Mouse (Mus musculus) kidney, postnatal 14 days (tissue): ENCODE measurements at regions not wholly inside any gene's neighbourhood (a gene's known extent, or its start where the extent isn't known, plus 50 kb on each side); places are given as distances from the start of the nearest gene placed in this dataset.
A peak's percentile ranks its signal among the peaks of the same experiment; 100 is the strongest.

Experiments
- DNase-seq: peaks from one replicate; pipeline ENCODE4 v3.0.0; 2022; ENCODE audit warnings: mixed read lengths

DNA sequence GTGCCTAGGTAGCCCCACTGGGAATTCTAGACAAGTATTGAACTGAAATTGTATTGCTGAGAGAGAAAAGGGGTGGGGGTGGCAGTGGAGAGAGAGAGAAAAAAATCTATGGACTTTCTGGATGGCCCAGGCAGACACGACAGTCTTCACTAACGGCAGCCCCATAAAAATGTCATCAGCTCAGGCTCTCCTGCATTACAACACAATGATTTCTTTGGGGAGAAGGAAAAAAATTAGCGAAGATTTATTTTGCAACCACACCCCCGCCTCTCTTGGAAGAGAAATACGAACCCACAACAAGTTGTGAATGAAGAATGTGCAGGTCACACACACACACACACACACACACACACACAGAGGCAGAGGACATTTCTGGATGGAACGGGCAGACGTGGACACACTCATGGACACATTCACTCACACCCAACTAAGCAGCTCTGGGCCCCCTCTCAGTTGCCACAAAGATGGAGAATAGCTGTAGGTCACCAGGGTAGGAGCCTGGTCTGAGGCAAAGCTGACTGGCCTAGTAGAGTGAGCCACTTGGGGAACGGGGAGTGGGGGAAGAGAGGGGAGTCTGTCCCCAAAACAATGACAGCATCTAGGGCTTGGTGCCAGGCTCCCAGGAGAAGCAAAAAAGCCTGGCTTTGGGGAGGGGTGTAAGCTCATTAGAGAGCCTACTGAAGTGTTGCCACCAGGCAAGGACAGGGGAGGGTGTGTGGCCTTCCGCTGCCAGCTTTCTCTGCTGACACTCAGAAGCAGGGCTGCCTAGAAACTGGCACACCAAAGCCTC lies 201.0 kb downstream of the Sox9 start:
- no peak for DNase-seq

DNA sequence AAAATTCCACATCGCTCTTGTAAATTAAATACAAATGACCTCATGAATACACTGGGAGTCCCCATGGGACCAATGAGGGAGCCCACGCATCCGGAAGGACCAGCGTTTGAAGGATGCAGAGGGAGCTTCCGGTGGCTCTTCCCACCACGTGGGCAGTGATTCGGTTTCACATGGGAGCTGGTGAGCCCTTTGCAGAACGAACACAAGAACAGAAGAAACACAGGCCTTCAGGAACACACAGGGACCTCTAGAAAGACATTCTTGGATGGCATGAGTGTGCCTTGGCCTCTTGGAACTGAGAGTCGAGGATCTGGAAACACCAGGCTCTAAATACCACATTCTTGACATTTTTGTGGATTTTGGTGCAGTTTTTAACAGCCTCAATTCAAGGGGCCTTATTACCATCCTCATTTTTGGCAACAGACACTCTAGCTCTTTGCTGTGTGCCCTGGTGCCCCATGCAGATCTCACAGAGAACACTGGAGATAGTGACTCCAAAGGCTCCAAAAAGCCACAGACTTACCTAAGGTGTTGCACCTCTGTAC lies 204.1 kb downstream of the Sox9 start:
- DNase-seq = no peak

DNA sequence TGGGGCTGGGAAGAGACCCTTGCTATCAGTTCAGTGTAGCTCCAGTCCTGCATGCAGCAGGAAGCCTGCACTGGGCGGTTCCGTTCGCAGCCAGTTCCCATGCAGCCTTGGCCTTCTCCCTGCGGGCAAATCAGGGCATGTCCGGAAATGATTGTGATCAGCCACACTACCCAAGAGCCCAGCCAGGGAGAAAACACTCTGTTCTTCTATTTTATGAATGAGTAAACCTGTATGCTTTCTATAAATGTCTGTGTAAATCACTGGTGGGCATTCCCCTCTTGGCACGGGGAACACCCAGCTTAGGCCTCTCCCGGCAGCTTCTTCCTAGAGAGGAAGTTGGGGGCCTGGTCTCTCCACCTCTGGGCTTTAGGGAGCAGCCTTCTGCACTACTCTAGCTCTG lies 205.8 kb downstream of the Sox9 start:
- peak; percentile 44 for DNase-seq

DNA sequence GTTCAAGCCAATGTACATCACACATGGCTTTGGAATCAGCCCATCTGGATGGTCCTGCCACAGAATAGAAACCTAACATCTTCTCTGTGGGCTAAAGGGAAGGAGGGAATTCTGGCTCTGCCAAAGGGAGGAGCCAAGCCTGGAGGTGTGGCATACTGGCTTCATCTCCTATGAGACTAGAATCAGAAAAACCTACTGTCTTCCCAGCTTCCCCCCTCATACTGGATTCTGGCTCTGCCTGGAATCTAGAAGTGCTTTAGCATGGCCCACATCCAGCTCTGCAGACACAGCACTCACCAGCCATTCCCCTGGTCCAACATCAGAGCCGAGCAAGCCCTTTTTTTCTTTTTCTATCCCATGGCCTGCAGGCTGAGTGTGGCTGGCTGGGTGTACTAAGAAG lies 206.9 kb downstream of the Sox9 start:
- DNase-seq = no peak

DNA sequence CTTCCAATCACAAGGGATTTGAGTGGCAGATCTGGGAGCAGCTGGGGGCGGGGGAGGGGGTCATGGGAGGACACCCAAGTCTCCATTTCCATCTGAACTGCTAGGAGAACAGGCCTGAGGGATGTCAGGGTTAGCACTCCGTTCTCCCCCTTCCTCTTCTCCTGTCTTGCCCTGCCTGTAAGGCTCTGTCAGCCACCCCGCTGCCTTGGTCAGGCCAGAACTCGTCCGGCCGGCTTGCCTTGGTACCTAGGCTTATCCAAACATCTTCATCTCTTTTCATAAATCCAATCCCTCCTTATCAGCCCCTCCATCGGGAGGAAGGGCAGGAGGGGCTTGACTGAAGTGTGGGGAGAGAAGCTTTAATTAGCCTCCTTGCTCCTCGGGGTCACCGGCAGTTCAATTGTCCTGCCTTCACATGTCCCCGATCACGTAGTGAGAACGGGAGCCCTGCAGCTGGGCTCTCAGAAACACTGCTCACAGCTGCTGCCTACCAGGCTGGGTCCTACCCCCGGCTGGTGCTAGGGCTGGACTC lies 208.0 kb downstream of the Sox9 start:
- DNase-seq = no peak

DNA sequence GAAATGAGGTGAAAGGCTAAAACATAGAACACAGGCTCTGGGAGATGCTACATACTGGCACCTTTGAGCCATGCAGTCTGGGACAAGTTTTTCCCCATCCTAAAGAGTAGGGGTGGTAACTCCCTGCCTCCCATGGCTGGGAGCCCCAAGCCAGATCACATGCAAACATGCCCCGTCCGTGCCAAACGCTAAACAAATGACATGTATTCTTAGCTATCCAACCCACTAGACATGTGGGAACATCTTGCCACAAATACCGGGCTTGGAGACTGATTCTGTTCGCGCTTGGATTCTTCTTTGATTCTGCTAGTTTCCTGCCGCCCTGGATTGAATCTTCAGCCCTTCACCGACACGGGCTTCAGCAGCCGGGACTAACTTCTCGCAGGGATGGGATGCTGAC lies 208.7 kb downstream of the Sox9 start:
- DNase-seq = no peak

DNA sequence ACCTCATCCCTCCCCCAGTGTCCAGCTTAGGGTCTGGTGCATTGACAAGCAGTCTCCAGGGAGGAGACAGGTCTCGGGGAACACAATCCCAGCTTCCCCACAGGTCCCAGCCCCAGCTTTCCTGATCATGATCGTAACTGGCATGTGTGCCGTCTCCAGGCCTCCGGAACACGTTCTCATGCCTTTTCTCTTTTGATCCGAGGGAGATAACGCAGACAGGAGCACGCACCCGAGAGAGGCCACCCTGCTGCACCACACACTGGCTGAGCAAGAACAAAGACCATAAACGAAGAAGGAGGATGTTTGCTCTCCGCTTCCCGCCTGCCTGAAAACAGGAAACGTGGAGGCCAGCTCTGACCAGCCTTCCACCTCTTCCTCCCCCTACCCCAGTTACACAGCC lies 209.8 kb downstream of the Sox9 start:
- no peak for DNase-seq

DNA sequence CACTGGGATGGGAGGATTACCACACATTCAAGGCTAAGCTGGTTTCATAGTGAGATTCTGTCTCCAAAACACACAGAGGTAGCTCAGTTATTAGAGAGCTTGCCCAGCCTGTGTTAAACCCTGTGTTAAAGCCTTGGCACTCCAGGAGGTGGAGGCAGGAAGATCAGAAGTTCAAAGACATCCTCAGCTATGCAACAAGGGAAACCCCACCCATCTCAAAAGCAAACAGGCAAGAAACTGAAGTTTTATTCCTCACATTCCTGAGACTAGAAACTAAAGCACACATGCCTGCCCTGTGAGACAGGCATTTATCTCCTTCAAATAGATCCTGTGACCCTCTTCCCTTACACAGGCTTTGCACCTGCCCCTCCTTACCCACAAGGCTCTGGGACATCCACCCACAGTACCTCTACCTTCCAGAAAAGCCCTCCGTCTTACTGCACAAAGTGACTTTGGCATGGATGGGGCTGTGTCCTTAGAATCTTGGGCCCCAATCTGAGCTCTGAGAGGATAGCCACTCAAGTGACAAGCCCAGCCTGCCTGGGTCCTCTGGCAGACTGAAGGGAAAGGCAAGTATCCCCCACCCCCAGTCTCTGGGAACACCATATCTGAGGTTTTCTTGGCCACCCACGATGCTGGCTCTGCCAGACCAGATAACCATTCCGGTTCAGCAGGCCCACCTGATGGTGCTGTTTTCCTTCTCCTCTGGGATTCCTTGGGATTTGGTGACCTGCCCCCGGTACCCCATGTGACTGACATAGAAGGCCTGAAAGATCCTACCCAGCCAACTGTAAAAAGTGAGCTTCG lies 217.0 kb downstream of the Sox9 start:
- DNase-seq = no peak

DNA sequence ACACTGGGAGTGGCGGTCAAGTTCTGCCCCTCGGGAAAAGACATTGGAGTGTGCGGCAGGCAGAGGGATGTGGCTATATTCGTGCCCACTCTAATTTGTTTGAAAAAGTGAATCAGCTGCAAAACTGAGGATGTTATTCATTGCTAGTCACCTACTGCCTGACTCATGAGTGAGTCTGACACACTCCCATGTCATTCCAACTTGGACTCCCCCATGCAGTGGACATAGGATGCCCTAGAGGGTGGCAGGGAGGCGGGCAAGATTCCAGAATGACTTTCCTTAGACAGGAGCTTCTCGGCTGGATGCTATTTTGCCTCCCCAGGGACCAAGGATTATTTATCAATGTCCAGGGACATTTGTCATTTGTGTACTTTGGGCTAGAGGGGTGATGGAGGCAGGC lies 219.0 kb downstream of the Sox9 start:
- no peak for DNase-seq

DNA sequence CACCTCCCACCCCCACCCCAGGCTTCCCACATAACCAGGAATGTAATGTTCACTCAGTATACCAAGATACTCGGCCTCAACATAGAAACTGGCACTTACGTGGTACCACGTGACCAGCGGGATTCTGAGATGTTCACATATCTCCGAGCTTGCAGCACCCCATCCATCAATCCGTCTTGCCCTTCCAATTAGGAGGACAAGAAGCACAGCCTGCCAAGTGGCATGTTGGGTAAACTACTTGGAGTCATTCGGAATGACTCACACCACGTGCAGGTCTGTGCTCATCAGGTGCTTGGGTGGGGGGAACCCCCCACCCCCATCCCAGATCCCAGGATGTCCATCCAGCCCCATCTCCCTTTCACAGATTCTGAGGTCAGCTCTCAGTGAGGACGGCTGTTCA lies 223.9 kb downstream of the Sox9 start:
- DNase-seq = no peak

DNA sequence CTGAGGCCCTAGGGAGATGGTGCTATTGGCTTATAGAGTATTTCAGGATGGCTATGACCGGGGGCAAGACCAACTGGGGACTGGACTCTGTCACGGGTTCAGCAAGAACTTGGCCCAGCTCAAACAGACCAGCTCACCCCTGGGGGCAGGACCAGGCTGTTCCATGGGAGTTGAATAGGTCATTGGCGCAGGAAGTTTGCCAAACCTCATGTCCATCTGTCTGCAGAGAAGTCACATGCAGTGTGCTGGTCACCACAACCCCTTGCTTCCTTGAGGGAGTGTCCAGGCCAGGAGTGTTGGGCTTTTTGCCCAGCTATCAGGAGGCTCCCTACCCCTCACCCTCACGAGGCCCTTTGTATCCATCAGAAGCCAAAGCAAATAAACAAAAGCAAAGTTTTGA lies 226.5 kb downstream of the Sox9 start:
- DNase-seq = peak; percentile 41

DNA sequence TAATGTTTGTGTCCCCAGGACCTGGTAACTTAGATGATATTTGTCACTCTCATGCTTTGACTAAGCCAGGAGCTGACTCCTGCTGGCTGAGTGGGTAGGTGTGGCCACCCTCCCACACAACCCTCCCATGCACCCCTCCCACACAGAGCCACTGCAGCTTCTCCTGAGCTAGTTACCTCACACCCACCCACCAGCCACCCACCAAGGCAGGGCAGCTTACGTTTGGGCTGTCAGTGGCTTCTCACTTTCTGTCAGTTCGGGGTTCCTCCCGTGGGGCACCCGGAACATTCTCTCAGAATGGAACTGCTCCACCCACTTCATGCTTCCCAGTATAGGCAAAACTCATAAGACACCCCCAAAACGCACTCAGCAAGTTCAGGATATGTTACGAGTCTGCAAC lies 227.4 kb downstream of the Sox9 start:
- DNase-seq = no peak

DNA sequence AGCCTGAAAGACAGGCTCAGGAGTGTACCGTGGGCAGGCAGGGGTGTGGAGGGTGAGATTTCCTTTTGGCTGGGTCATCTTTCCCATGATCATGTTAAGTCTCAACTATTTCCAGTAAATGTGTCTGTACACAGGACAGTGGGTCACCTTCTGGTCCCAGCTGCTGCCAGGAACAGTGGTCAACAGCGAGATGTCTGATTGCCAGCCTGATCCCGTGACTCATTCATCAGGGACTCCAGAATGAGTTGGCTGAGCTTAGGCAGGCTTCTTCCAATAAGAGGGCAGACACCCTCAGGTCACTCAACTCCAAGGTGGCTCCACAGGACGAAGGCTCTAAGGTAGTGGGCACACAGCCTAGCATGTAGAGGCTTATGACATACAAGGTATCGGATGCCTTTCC lies 228.9 kb downstream of the Sox9 start:
- no peak for DNase-seq

DNA sequence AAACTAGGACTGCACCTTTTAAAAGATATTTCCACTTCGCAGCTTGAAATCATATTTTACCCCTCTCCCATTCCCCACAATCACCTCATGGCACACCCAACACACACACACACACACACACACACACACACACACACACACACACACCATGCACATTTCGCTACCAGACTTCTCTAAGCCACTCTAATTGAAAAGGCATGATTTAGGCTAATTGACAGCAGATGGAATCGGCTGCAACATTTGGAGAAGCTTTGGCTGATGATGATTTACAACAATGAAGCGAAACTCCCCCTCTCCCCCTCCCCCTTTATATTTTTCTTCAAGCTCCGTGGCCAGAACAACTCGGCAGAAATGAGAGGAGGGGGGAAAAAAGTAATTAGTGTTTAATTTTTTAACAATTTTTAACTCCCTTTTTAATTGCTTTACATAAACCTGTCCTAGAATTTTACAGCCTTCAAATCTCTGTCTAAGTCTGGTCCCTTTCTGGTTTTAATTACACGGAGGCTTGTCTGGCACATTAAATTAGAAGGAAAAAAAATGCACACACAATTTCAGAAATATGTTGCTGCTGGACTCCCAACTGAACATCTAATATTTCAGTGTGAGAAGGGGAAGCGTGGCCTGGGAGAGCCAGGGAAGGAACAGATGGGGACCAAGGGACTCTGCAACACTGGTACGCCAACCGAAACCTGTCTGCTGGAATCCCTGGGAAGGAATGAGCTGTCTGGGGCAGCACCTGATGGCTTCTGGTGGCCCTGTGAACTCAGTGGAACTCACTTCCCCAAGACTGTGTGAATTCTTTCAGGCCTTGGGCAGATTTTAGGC lies 232.4 kb downstream of the Sox9 start:
- DNase-seq = no peak

DNA sequence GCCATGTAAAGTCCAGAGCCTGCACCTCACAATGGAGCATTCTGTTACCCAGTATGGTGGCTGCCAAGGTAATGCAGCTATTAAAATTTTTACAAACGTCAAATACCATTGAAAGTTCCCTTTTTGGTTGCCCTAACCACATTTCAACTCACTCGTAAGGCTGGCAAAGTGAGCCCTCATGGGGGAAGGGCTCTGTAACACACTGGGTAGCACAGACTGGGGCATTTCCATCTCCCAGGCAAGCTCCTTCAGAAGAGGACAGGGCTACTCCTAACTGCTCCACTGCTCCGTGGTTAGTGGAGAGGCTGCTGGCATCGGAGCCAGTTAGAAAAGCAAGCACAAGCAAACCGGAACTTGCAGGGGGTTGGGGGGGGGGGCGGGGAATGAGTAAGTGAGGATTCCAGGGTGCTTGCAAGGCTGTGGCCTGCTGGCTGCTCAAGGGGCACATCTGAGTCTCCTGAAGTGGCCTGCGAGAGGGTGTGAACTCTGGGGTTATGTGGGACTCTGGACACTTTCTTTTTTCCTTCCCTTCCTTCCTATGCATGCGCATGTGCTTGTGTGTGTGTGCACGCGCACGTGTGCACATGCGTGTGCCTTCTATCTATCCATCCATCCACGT lies 233.8 kb downstream of the Sox9 start:
- DNase-seq = no peak

DNA sequence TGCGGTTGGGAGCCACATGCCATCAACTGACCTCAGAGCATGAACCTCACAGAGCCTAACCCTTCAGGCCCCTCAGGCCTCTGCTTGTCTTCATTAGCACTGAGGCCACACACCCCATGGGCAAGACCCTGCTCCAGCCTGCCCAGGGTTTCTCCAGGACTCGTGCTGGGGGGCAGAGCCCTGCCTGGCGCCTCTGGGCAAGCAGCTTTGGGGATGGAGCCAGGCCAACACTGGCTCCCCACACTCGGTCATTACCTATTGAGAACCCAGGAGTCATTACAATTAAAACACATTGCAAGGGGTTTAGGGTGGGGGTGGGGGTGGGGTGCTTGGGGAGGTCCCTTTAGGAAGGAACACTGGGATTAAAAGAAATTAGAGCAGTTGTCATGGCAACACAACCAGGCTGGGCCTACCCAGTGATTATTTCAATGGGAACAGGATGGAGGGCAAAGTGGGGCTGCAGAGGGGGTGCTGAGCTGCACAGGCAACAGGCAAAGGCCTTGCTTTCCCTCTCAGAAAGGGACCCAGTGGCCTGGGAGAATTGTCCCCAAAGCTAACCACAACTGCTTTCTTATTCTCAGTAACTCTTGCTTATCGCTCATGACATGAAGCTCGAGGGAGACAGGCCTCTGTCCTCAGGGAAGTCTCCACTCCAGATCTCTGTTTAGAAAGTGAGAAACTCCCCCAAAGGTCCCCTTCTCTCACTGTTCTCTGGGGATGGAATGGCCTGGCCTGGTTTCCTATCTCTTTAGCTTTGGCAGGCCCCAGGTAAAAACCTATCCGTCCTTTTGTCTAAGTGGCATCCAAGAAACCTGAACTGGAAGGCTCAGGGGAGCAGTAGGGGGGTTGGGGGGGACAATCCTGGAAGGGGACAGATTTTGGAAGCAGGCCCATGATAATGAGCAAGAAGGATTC lies 235.0 kb downstream of the Sox9 start:
- DNase-seq = no peak

DNA sequence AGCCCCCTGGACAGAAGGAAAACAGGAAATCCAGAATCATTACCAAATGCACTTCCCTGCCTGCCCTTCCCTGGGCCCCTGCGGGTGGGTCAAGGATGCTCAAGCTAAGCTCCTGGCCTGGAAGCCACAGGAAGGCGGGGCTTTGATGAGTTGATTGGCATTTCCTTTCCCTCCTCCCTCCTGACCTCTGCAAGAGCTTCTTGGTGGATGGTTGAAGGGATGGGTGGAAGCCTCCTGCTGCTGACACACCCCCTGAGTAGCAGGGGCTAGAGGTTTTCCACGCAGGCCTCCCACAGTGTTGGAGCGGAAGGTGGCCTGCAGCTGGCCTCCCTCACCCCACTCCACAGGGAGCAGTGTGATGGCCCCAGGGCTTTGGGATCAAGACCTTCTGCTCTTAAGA lies 239.5 kb downstream of the Sox9 start:
- DNase-seq = peak; percentile 30

DNA sequence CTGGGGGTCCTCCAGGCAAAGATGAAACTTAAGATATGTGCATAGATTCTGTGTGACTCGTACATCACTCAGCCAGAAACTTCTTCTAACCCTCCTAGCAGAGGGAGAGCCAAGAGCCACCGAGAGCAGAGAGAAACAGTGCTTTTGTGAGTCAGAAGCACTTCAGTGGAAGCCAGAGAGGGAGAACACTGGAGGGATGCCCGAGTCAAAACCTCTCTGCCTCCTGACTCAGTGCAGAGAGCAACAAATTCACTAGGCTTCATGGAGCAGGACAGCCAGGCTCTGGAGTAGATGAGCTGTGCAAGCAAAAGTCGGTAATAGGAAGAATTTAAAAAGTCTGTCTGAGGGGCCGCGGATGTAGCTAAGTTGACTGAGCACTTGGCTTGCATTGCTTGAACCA lies 245.0 kb downstream of the Sox9 start:
- no peak for DNase-seq

DNA sequence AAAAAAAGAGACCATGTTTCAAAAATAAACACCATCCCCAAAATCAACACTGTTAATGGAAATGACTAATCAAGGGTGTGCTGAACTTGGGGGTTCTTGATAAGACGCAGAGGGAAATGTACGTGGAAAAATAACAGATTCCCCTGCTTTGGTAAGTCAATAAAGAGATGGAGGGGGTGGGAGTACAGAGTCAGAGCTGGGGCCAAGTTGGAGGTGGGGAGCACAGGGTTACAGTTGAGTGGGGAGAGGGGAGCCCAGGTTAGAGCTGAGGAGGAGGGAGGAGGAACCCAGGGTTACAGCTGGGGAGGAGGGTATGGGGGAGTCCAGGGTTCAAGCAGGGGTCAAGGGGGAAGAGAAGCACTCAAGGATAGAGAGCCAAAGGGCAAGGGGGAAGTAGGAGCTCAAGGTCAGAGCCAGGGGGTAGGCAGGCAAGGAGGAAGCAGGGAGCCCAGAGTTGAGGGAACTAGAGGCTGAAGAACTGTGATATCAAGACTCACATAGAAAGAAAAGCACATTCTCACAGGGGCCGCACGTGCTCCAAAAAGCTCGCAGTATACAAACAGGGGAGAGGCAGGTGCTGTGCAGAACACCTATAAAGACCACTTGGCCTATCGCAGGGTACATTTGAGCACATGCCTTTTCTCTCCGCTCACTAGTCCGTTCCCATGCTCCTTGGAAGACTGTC lies 246.4 kb downstream of the Sox9 start:
- no peak for DNase-seq

DNA sequence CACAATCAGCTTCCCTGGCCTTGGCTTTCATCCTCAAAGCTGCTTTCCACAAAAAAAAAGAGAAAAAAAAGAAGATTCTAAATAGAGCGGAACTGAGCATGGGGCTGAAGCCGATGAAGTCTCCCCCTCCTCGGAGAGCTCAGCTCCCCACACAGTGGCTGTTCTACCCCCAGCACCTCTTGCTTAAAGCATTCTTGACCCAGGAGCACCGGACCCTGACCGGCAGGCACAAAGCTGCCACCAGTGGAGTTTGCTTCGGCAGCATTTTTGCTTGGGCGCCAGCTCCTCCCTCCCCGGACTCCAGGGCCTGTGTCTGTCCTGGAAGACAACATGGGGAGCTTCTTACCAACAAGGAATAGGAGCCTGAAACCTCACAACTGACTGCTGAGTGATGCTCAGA lies 249.4 kb downstream of the Sox9 start:
- peak; percentile 70 for DNase-seq
